Mouse (Mus musculus) lung, adult 18-20 months (tissue): ENCODE measurements around the gene Sh3glb1.

Source experiments
- DNase-seq, 2 experiments: peaks; one replicate each; pipeline ENCODE4 v3.0.0; 2022; ENCODE audit warnings: mixed read lengths in 2 of 2

Sh3glb1 gene

GRCm38 (mm10) chr3:144714606-144715005 is 5.5 kb downstream of the Sh3glb1 start:
- DNase-seq, result peak in 1 of 2 experiments; percentile 66

- DNase-seq, result peak; percentile 50 to 73
Observed at GRCm38 (mm10) chr3:144714126-144714525, 6.0 kb downstream of the Sh3glb1 start.

GRCm38 (mm10) chr3:144711607-144712206 is 8.4 kb downstream of the Sh3glb1 start:
- DNase-seq, result no peak

GRCm38 (mm10) chr3:144708612-144709011 is 11.5 kb downstream of the Sh3glb1 start:
- DNase-seq, result no peak

GRCm38 (mm10) chr3:144703959-144704358 is 16.2 kb downstream of the Sh3glb1 start:
- no peak for DNase-seq

GRCm38 (mm10) chr3:144698790-144699433 is 21.2 kb downstream of the Sh3glb1 start:
- no peak for DNase-seq

GRCm38 (mm10) chr3:144697942-144698341 is 22.2 kb downstream of the Sh3glb1 start:
- no peak for DNase-seq

GRCm38 (mm10) chr3:144697154-144697553 is 23.0 kb downstream of the Sh3glb1 start:
- no peak for DNase-seq

- no peak for DNase-seq
Observed at GRCm38 (mm10) chr3:144694941-144695340, 25.2 kb downstream of the Sh3glb1 start.

GRCm38 (mm10) chr3:144694040-144694439 is 26.1 kb downstream of the Sh3glb1 start:
- DNase-seq, result no peak

- peak in 1 of 2 experiments; percentile 34 for DNase-seq
Observed at GRCm38 (mm10) chr3:144692052-144692451, 28.1 kb downstream of the Sh3glb1 start.

- peak in 1 of 2 experiments; percentile 23 for DNase-seq
Observed at GRCm38 (mm10) chr3:144689236-144689635, 30.9 kb downstream of the Sh3glb1 start.

- DNase-seq, result no peak
Observed at GRCm38 (mm10) chr3:144688284-144688683, 31.9 kb downstream of the Sh3glb1 start.

- no peak for DNase-seq
Observed at GRCm38 (mm10) chr3:144687618-144688017, 32.5 kb downstream of the Sh3glb1 start.

- DNase-seq, result no peak
Observed at GRCm38 (mm10) chr3:144686146-144686545, 34.0 kb downstream of the Sh3glb1 start.

GRCm38 (mm10) chr3:144683136-144683814 is 36.9 kb downstream of the Sh3glb1 start:
- DNase-seq, result no peak

GRCm38 (mm10) chr3:144681542-144681941 is 38.6 kb downstream of the Sh3glb1 start:
- DNase-seq, result no peak

- no peak for DNase-seq
Observed at GRCm38 (mm10) chr3:144679701-144680159, 40.4 kb downstream of the Sh3glb1 start.

GRCm38 (mm10) chr3:144679137-144679536 is 41.0 kb downstream of the Sh3glb1 start:
- no peak for DNase-seq

GRCm38 (mm10) chr3:144677751-144678150 is 42.4 kb downstream of the Sh3glb1 start:
- DNase-seq, result no peak

GRCm38 (mm10) chr3:144676249-144676648 is 43.9 kb downstream of the Sh3glb1 start:
- no peak for DNase-seq

- DNase-seq, result no peak
Observed at GRCm38 (mm10) chr3:144672016-144672415, 48.1 kb downstream of the Sh3glb1 start.

GRCm38 (mm10) chr3:144669944-144670874 is 49.9 kb downstream of the Sh3glb1 start:
- DNase-seq, result peak in 1 of 2 experiments; percentile 12
